Mouse (Mus musculus): ENCODE measurements around the gene Tesmin. TPM values are rescaled to one million over a fixed set of nuclear protein-coding genes. Genes with fewer than 3 reads are reported as not detected.

Tesmin gene
- polyA plus RNA-seq, 1 experiment from 2014 or later: 0.83 TPM

- no peak for ATAC-seq (ENCODE audit: insufficient number of reproducible peaks, low FRiP score)
- no peaks in the 10 kb centered on the region for H3K4me1 ChIP-seq (replicated peaks)
- no peaks in the 10 kb centered on the region for H3K27me3 ChIP-seq (replicated peaks)
- no peaks in the 10 kb centered on the region for H3K36me3 ChIP-seq
- peaks cover 4% of the 10 kb centered on the region; the same call in 1 of the 2 replicates for H3K9me3 ChIP-seq (replicated peaks)
- no peak overlapping the region for H3K4me2 ChIP-seq
- H3K4me3 ChIP-seq: no peak overlapping the region
- no peak overlapping the region for H3K27ac ChIP-seq (ENCODE audit: poor library complexity, severe bottlenecking)
- H3K9ac ChIP-seq: no peak overlapping the region
- WGBS: 56% methylated on average over 4 of the region's 4 CpGs
Measured at GRCm38 (mm10) chr19:3422981-3423380, 34.3 kb downstream of the Tesmin start.

GRCm38 (mm10) chr19:3424214-3424613 lies 35.6 kb downstream of the Tesmin start:
- Histone ChIP-seq H3K27ac (ENCODE audit: poor library complexity, severe bottlenecking) (no peak overlapping the region), H3K27me3 (replicated peaks) (no peaks in the 10 kb centered on the region), H3K9me3 (replicated peaks) (no peaks in the 10 kb centered on the region), H3K4me1 (replicated peaks) (no peaks in the 10 kb centered on the region), H3K4me2 (no peak overlapping the region), H3K4me3 (no peak overlapping the region), H3K9ac (no peak overlapping the region), H3K36me3 (no peaks in the 10 kb centered on the region)
- ATAC-seq (ENCODE audit: insufficient number of reproducible peaks, low FRiP score): no peak
- 67% methylated on average over 2 of the region's 2 CpGs for WGBS

- H3K36me3 ChIP-seq: no peaks in the 10 kb centered on the region
- no peak for ATAC-seq (ENCODE audit: insufficient number of reproducible peaks, low FRiP score)
- H3K4me2 ChIP-seq: no peak overlapping the region
- H3K4me3 ChIP-seq: no peak overlapping the region
- 78% methylated on average over 15 of the region's 15 CpGs for WGBS
- no peaks in the 10 kb centered on the region for H3K9me3 ChIP-seq (replicated peaks)
- no peak overlapping the region for H3K27ac ChIP-seq (ENCODE audit: poor library complexity, severe bottlenecking)
- H3K4me1 ChIP-seq (replicated peaks): no peaks in the 10 kb centered on the region
- H3K9ac ChIP-seq: no peak overlapping the region
- no peaks in the 10 kb centered on the region for H3K27me3 ChIP-seq (replicated peaks)
Measured at GRCm38 (mm10) chr19:3428057-3428830, 39.6 kb downstream of the Tesmin start.

- Histone ChIP-seq H3K27ac (ENCODE audit: poor library complexity, severe bottlenecking) (no peak overlapping the region), H3K4me1 (replicated peaks) (no peaks in the 10 kb centered on the region), H3K27me3 (replicated peaks) (no peaks in the 10 kb centered on the region), H3K9ac (no peak overlapping the region), H3K4me3 (no peak overlapping the region), H3K36me3 (no peaks in the 10 kb centered on the region), H3K4me2 (no peak overlapping the region), H3K9me3 (replicated peaks) (no peaks in the 10 kb centered on the region)
- WGBS: 63% methylated on average over 7 of the region's 7 CpGs
- ATAC-seq (ENCODE audit: insufficient number of reproducible peaks, low FRiP score): no peak
Measured at GRCm38 (mm10) chr19:3429156-3429816, 40.6 kb downstream of the Tesmin start.

GRCm38 (mm10) chr19:3431066-3431465 lies 42.4 kb downstream of the Tesmin start:
- Histone ChIP-seq H3K4me3 (no peak overlapping the region), H3K9ac (no peak overlapping the region), H3K36me3 (no peaks in the 10 kb centered on the region), H3K9me3 (replicated peaks) (no peaks in the 10 kb centered on the region), H3K27me3 (replicated peaks) (no peaks in the 10 kb centered on the region), H3K4me1 (replicated peaks) (no peaks in the 10 kb centered on the region), H3K4me2 (no peak overlapping the region), H3K27ac (ENCODE audit: poor library complexity, severe bottlenecking) (no peak overlapping the region)
- 65% methylated on average over 7 of the region's 7 CpGs for WGBS
- ATAC-seq (ENCODE audit: insufficient number of reproducible peaks, low FRiP score): no peak

- no peak overlapping the region for H3K4me3 ChIP-seq
- no peaks in the 10 kb centered on the region for H3K4me1 ChIP-seq (replicated peaks)
- H3K9me3 ChIP-seq (replicated peaks): no peaks in the 10 kb centered on the region
- no peak overlapping the region for H3K27ac ChIP-seq (ENCODE audit: poor library complexity, severe bottlenecking)
- no peak overlapping the region for H3K9ac ChIP-seq
- H3K4me2 ChIP-seq: no peak overlapping the region
- no peaks in the 10 kb centered on the region for H3K27me3 ChIP-seq (replicated peaks)
- WGBS: 60% methylated on average over 2 of the region's 2 CpGs
- H3K36me3 ChIP-seq: no peaks in the 10 kb centered on the region
- no peak for ATAC-seq (ENCODE audit: insufficient number of reproducible peaks, low FRiP score)
Measured at GRCm38 (mm10) chr19:3431969-3432368, 43.3 kb downstream of the Tesmin start.

- H3K9me3 ChIP-seq (replicated peaks): no peaks in the 10 kb centered on the region
- no peak overlapping the region for H3K4me3 ChIP-seq
- no peaks in the 10 kb centered on the region for H3K36me3 ChIP-seq
- WGBS: 42% methylated on average over 4 of the region's 4 CpGs
- H3K4me2 ChIP-seq: no peak overlapping the region
- no peak for ATAC-seq (ENCODE audit: insufficient number of reproducible peaks, low FRiP score)
- no peak overlapping the region for H3K27ac ChIP-seq (ENCODE audit: poor library complexity, severe bottlenecking)
- H3K27me3 ChIP-seq (replicated peaks): peaks cover 5% of the 10 kb centered on the region
- H3K9ac ChIP-seq: no peak overlapping the region
- no peaks in the 10 kb centered on the region for H3K4me1 ChIP-seq (replicated peaks)
Measured at GRCm38 (mm10) chr19:3434124-3434523, 45.5 kb downstream of the Tesmin start.

GRCm38 (mm10) chr19:3434641-3435040 lies 46.0 kb downstream of the Tesmin start:
- Histone ChIP-seq H3K36me3 (no peaks in the 10 kb centered on the region), H3K9me3 (replicated peaks) (no peaks in the 10 kb centered on the region), H3K4me2 (no peak overlapping the region), H3K9ac (no peak overlapping the region), H3K4me1 (replicated peaks) (no peaks in the 10 kb centered on the region), H3K27ac (ENCODE audit: poor library complexity, severe bottlenecking) (no peak overlapping the region), H3K27me3 (replicated peaks) (peaks cover 5% of the 10 kb centered on the region), H3K4me3 (no peak overlapping the region)
- ATAC-seq (ENCODE audit: insufficient number of reproducible peaks, low FRiP score): no peak
- WGBS: 45% methylated on average over 4 of the region's 4 CpGs

- Histone ChIP-seq H3K4me3 (no peak overlapping the region), H3K4me2 (no peak overlapping the region), H3K36me3 (no peaks in the 10 kb centered on the region), H3K27me3 (replicated peaks) (peaks cover 9% of the 10 kb centered on the region), H3K4me1 (replicated peaks) (no peaks in the 10 kb centered on the region), H3K27ac (ENCODE audit: poor library complexity, severe bottlenecking) (no peak overlapping the region), H3K9me3 (replicated peaks) (no peaks in the 10 kb centered on the region), H3K9ac (no peak overlapping the region)
- 75% methylated on average over 3 of the region's 3 CpGs for whole genome bisulfite sequencing
- no peak for ATAC-seq (ENCODE audit: insufficient number of reproducible peaks, low FRiP score)
Measured at GRCm38 (mm10) chr19:3435824-3436223, 47.2 kb downstream of the Tesmin start.

- WGBS: 51% methylated on average over 9 of the region's 9 CpGs
- peaks cover 9% of the 10 kb centered on the region for H3K27me3 ChIP-seq (replicated peaks)
- no peak for ATAC-seq (ENCODE audit: insufficient number of reproducible peaks, low FRiP score)
- no peaks in the 10 kb centered on the region for H3K4me1 ChIP-seq (replicated peaks)
- H3K9me3 ChIP-seq (replicated peaks): no peaks in the 10 kb centered on the region
- no peak overlapping the region for H3K9ac ChIP-seq
- no peak overlapping the region for H3K27ac ChIP-seq (ENCODE audit: poor library complexity, severe bottlenecking)
- no peaks in the 10 kb centered on the region for H3K36me3 ChIP-seq
- no peak overlapping the region for H3K4me2 ChIP-seq
- no peak overlapping the region for H3K4me3 ChIP-seq
Measured at GRCm38 (mm10) chr19:3436840-3437239, 48.2 kb downstream of the Tesmin start.

GRCm38 (mm10) chr19:3437980-3438379 lies 49.3 kb downstream of the Tesmin start:
- peaks cover 9% of the 10 kb centered on the region for H3K27me3 ChIP-seq (replicated peaks)
- no peak overlapping the region for H3K4me2 ChIP-seq
- no peak overlapping the region for H3K9ac ChIP-seq
- no peak for ATAC-seq (ENCODE audit: insufficient number of reproducible peaks, low FRiP score)
- no peak overlapping the region for H3K4me3 ChIP-seq
- no peak overlapping the region for H3K27ac ChIP-seq (ENCODE audit: poor library complexity, severe bottlenecking)
- WGBS: 65% methylated on average over 5 of the region's 5 CpGs
- no peaks in the 10 kb centered on the region for H3K9me3 ChIP-seq (replicated peaks)
- no peaks in the 10 kb centered on the region for H3K36me3 ChIP-seq
- H3K4me1 ChIP-seq (replicated peaks): no peaks in the 10 kb centered on the region
